Mouse (Mus musculus) frontal cortex, postnatal 10 days (tissue): ENCODE measurements around the gene Btbd35f18.
"Not testable (repeated sequence)": the region's sequence is repeated elsewhere in the genome, so short reads cannot be mapped to it uniquely, and the experiment has no call there.

Source experiments
- DNase-seq, 2 experiments: peaks; one replicate each; pipeline ENCODE4 v3.0.0; 2022; ENCODE audit warnings: low spot score in 2 of 2, mixed read lengths in 1 of 2

The Btbd35f18 gene

DNA sequence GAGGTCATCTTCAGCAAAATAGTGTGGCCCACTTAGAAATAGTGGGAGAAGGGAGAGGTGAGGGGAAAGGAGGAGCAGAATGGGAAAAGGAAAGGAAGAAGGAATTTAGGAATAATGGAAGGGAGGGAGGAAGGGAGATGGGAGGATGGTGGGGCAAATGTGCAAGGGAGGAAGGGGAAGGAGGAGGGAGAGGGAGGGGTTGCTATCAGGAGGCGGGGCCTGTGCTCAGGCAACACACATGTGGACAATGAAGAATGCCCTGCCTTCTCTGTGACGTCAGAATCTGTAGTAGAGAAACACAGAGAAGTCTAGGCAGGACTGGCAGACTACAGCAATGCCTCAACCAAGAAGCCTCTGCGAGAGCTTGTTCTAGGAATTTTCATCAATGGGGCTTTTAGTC, at the start of gene Btbd35f18:
Gene Btbd35f18 (plus strand): TSS at position 301 of the 400 bp plus-strand sequence.
- DNase-seq, result not testable (repeated sequence)
